Mouse (Mus musculus) heart, adult 8-10 months (tissue): ENCODE measurements around the gene Aig1. TPM values are rescaled to one million over a fixed set of nuclear protein-coding genes. Genes with fewer than 3 reads are reported as not detected.

Source experiments
- DNase-seq: peaks from one replicate; pipeline ENCODE4 v3.0.0; 2022; ENCODE audit warnings: low spot score
- total RNA-seq, 4 experiments: library from RNA; stranded (reverse); gene quantifications; 2 replicates each; pipeline ENCODE4 v1.2.4; 2022

Aig1 gene
- total RNA-seq, 4 experiments from 2014 or later, result 58.1 to 65.1 (median 58.9) TPM

- no peak for DNase-seq
These were observed 216.7 kb downstream of the Aig1 start for GRCm38 (mm10) chr10:13652061-13652460.

DNA sequence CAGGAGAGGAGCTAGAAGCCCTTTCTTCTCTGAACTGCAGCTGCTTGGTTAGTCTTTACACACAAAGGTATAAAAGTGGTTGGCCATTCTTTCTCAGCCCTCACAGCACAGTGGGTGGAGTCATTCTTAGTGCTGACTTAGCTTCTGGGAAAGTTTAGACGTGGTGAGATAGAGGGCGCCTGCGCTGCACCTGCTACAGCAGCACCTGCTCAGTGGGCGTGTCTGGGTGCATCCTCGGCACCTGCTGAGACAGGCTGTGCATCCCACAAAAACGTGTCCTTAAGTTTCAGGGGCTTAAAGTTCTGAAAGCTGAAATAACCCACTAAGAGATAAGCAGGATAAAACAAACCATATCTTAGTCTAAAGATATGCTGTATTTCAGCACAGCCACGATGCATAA lies 227.0 kb downstream of the Aig1 start:
- no peak for DNase-seq

DNA sequence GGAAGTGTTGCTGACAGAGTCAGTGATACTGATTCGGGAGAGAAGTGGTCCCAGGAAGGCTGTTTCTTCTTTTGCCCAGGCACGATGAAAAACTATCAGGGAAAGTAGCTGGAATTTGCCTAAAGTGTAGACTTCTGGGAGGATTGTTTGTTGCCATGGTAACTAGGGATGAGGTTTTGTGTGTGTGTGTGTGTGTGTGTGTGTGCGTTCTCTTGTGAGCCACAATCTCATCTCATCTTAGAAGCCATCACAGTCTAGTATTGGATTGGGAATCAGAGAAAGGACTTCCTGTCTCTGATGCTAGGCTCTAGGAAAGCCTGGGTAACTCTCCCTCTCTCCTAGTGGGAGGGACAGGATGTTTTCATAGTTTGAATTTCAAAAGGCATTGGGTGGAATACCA lies 237.0 kb downstream of the Aig1 start:
- no peak for DNase-seq

GRCm38 (mm10) chr10:13623735-13624134 lies 245.0 kb downstream of the Aig1 start:
- DNase-seq, result no peak

DNA sequence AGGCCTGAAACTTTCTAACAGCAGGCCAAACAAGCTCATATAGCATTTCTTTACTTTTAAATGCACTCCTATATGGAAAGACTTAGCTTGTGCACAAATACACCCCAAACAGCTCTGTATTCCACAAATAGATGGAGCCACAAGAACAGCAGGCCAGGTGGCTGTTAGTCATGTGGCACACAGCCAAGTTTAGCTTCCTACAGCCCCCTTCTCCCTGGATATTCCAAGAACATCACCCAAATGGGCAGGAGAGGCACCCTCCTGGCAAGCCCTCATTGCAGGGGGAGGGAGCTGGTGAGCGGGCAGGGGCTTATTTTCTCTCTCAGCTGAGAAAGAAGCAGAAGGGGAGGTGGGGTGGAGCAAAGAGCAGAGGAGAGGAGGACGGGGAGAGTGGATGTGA lies 267.9 kb downstream of the Aig1 start:
- no peak for DNase-seq

- no peak for DNase-seq
These were observed 271.3 kb downstream of the Aig1 start for GRCm38 (mm10) chr10:13597491-13597890.

Other genes starting within 250 kb of the Aig1 start
- gene Hivep2, start 97.1 kb upstream of the Aig1 start, total RNA-seq, result 10 to 100 TPM; 20.4 to 25.8 (median 22.1) TPM